Mouse (Mus musculus) G1E-ER4 (cell line): Measurements from ENCODE around the gene Olfr1260. TPM values are rescaled to one million over a fixed set of nuclear protein-coding genes. Genes with fewer than 3 reads are reported as not detected.

Experiments used
- GATA1 ChIP-seq: IDR thresholded peaks from one replicate; pipeline ENCODE4 v1.8.0; 2012; ENCODE audit warnings: low read length, inconsistent platforms
- polyA plus RNA-seq: library from polyadenylated mRNA; stranded (reverse); fragments of >175 nt; gene quantifications from 2 replicates; pipeline ENCODE4 v1.2.3, GENCODE M21; 2012

The Olfr1260 gene
- polyA plus RNA-seq, result not detected in 2 replicates

GRCm38 (mm10) chr2:89974184-89974583, at the start of gene Olfr1260:
Gene Olfr1260, plus strand, starts transcription at chr2:89974340.
- TF ChIP-seq GATA1, result no peak

DNA sequence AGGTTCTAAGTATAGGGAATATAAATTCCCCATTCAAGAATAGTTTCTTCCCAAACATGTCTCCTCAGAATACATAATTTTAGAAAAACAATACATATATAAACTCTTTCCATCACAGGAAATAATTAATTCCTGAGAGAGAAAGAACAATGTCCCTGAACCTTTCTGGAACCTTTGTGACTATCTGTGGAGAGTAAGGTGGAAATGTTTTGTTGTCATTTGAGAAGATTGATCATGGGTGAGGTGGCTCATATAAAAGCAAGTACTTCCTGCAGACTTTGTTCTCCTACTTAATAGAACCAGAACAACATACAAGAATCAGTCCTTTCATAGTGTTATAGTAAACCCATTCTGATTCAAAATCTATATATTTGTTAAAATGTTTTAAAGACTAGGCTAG, 47.1 kb upstream of the Olfr1260 start, which contains the start of gene Olfr1258:
Olfr1258 (plus strand) TSS at position 301 of the 400 bp plus-strand sequence.
- no peak for TF ChIP-seq GATA1

GRCm38 (mm10) chr2:89948564-89948963, 25.6 kb upstream of the Olfr1260 start, which contains the start of gene Olfr1259:
Gene Olfr1259, minus strand, starts transcription at chr2:89948664.
- no peak for TF ChIP-seq GATA1

- TF ChIP-seq GATA1, result no peak
Measured at GRCm38 (mm10) chr2:89977709-89978108, 3.6 kb downstream of the Olfr1260 start.

- TF ChIP-seq GATA1, result no peak
Measured at GRCm38 (mm10) chr2:89990921-89991320, 16.8 kb downstream of the Olfr1260 start, which contains the start of gene Olfr1261. Gene Olfr1261, plus strand, starts transcription at chr2:89991221.

- TF ChIP-seq GATA1, result no peak
Measured at GRCm38 (mm10) chr2:89999845-90000244, 25.7 kb downstream of the Olfr1260 start, which contains the start of gene Olfr1262. Gene Olfr1262, plus strand, starts transcription at chr2:90000145.

- no peak for TF ChIP-seq GATA1
Measured at GRCm38 (mm10) chr2:90011831-90012230, 37.7 kb downstream of the Olfr1260 start, which contains the start of gene Olfr1263. Gene Olfr1263, plus strand, starts transcription at chr2:90012131.

- TF ChIP-seq GATA1, result no peak
Measured at GRCm38 (mm10) chr2:90025477-90025876, 51.3 kb downstream of the Olfr1260 start, which contains the start of gene Olfr1264. Gene Olfr1264, minus strand, starts transcription at chr2:90025577.

Other genes with a start within 250 kb of the Olfr1260 start
- gene Olfr1252, start 249.3 kb upstream of the Olfr1260 start, polyA plus RNA-seq, result not detected in 2 replicates
- gene Olfr1253, start 217.2 kb upstream of the Olfr1260 start, polyA plus RNA-seq, result not detected in 2 replicates
- not detected in 2 replicates for gene Olfr1254, start 180.7 kb upstream of the Olfr1260 start, polyA plus RNA-seq
- gene Olfr1255, start 162.3 kb upstream of the Olfr1260 start, polyA plus RNA-seq, result not detected in 2 replicates
- gene Olfr1256, start 132.8 kb upstream of the Olfr1260 start, polyA plus RNA-seq, result not detected in 2 replicates
- gene Olfr48, start 126.1 kb upstream of the Olfr1260 start, polyA plus RNA-seq, result not detected in 2 replicates
- not detected in 2 replicates for gene Olfr1257, start 95.9 kb upstream of the Olfr1260 start, polyA plus RNA-seq
- gene Olfr1258, start 47.0 kb upstream of the Olfr1260 start, polyA plus RNA-seq, result not detected in 2 replicates
- gene Olfr1259, start 25.7 kb upstream of the Olfr1260 start, polyA plus RNA-seq, result not detected in 2 replicates
- not detected in 2 replicates for gene Olfr1261, start 16.9 kb downstream of the Olfr1260 start, polyA plus RNA-seq
- not detected in 2 replicates for gene Olfr1262, start 25.8 kb downstream of the Olfr1260 start, polyA plus RNA-seq
- gene Olfr1263, start 37.8 kb downstream of the Olfr1260 start, polyA plus RNA-seq, result not detected in 2 replicates
- not detected in 2 replicates for gene Olfr1264, start 51.2 kb downstream of the Olfr1260 start, polyA plus RNA-seq
- gene Olfr1265, start 61.0 kb downstream of the Olfr1260 start, polyA plus RNA-seq, result not detected in 2 replicates
- gene Olfr140, start 89.3 kb downstream of the Olfr1260 start, polyA plus RNA-seq, result not detected in 2 replicates
- not detected in 2 replicates for gene Olfr1269, start 147.1 kb downstream of the Olfr1260 start, polyA plus RNA-seq
- gene Olfr32, start 168.0 kb downstream of the Olfr1260 start, polyA plus RNA-seq, result not detected in 2 replicates
- gene Olfr1270, start 178.8 kb downstream of the Olfr1260 start, polyA plus RNA-seq, result not detected in 2 replicates